Mouse (Mus musculus): ENCODE data around the gene Ppp1r12b.
A peak's percentile ranks its signal among the peaks of the same experiment; 100 is the strongest.

DNA sequence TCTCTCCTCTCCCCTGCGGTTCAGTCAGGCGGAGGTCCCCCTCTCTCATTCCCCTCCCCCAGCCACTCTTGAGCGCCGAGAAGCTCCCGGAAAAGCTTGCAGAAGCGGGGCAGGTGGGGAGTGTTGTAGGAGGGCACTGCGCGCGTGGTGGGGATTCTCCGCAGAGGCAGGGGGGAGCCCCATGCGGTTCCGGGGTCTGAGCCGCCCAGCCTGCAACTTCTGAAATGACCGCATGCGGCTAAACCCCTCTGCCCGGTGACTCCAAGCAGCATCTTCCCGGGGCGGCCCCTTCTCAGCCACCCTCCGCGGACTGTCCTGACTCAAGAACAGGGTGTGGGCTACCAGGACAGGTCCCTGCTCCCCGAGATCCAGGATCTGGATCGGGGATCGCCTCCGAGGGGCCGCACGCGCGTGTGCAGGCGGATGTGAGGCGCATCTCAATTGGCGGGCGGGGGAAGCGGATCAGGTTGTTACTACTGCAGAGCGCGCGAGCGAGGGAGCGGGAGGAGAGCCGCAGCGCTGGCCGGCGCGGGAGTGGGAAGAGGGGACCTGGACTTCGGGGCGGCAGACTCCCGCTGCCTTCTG is 246.8 kb downstream of the Ppp1r12b start:
- TF ChIP-seq CTCF (IDR thresholded peaks at IDR 0.05; ENCODE audit: borderline replicate concordance, control insufficient read depth, extremely low read depth, insufficient read depth, low read length, poor library complexity) (peak; percentile 33; the same call in 1 of the 2 replicates), POLR2A (IDR thresholded peaks at IDR 0.05; ENCODE audit: control insufficient read depth, extremely low read depth, insufficient read depth, low read length, poor library complexity) (no peak)
